Mouse (Mus musculus): ENCODE results near the gene Agpat1. TPM values are rescaled to one million over a fixed set of nuclear protein-coding genes. Genes with fewer than 3 reads are reported as not detected.
A peak's percentile ranks its signal among the peaks of the same experiment; 100 is the strongest.

Agpat1 gene
- polyA plus RNA-seq, 3 experiments from 2014 or later, result 14.5 to 20.8 (median 19.4) TPM

- peak; percentile 62 for ATAC-seq
Observed at GRCm38 (mm10) chr17:34586796-34587422, 17.2 kb upstream of the Agpat1 start.

DNA sequence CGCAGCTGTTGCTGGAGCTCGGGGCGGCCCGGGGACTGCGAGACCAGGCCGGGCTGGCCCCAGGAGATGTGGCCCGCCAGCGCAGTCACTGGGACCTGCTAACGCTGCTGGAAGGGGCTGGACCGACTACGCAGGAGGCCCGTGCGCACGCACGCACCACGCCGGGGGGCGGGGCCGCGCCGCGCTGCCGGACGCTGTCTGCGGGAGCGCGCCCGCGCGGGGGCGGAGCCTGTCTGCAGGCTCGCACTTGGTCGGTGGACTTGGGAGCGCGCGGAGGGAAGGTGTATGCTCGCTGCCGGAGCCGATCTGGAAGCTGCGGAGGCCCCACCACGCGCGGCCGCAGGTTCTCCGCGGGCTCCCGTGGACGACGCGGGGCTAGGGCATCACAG lies 16.6 kb upstream of the Agpat1 start:
- peak; percentile 76 for ATAC-seq

DNA sequence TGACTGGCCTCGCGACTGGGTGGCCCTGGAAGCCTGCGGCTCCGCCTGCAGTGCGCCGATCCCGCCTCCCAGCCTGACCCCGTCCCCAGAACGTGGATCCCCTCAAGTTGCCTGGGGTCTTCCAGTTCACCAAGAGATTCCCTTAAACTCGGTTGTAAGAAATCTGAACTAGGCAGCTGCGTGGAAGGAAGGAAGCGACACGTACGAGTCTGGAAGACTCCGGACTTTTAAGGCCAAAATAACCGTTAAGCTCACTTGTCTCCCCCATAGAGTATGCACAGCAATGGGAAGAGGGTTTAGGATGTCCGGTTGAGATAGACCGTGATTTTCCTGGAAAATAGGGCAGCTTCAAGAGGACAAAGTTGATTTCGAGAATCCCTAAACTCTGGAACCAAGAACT lies 16.2 kb upstream of the Agpat1 start:
- ATAC-seq, result no peak

DNA sequence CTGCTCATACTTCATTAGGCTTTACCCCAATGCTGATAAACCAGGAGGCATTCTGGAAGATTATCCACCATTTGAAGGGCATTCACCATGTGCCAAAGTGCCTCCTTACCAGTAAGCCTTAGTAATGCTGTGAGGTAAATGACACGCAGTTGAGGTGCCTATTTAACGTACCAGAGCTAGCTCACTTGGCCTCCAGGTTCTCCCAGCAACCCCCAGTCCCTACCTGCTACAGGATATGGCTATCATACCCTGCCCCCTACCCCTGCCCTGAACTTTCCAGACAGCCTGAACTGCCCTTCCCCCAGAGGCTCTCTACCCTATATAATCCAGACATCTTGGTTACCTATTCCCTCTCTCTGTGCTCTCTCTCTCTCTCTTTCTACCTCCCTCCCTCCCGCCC lies 15.3 kb upstream of the Agpat1 start:
- ATAC-seq, result no peak

- ATAC-seq, result no peak
Observed at GRCm38 (mm10) chr17:34589206-34589605, 14.9 kb upstream of the Agpat1 start.

DNA sequence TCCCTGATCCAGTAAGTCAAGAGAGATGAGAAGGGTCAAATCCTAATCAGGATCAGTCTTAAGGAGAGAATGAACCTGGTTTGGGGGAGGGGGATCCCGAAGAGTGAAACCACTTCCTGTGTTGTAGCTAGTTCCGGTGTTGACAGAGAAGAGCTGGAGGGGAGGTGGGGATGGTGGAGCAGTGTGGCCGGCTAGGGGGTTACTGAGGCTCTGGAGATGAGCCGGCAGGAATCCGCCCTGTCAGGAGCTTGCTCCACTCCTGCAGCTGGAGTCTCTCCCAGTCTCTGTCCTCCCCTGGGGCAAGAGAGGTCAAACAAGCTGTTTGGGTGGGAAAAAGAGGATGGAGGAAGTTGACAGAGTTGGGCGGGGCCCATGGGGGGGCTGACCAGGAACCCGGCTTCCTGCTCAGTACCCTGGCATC lies 14.4 kb upstream of the Agpat1 start, which contains the start of gene Gpsm3:
TSS of gene Gpsm3 (plus strand) at position 126 of the 421 bp plus-strand sequence.
- ATAC-seq, result peak; percentile 50

DNA sequence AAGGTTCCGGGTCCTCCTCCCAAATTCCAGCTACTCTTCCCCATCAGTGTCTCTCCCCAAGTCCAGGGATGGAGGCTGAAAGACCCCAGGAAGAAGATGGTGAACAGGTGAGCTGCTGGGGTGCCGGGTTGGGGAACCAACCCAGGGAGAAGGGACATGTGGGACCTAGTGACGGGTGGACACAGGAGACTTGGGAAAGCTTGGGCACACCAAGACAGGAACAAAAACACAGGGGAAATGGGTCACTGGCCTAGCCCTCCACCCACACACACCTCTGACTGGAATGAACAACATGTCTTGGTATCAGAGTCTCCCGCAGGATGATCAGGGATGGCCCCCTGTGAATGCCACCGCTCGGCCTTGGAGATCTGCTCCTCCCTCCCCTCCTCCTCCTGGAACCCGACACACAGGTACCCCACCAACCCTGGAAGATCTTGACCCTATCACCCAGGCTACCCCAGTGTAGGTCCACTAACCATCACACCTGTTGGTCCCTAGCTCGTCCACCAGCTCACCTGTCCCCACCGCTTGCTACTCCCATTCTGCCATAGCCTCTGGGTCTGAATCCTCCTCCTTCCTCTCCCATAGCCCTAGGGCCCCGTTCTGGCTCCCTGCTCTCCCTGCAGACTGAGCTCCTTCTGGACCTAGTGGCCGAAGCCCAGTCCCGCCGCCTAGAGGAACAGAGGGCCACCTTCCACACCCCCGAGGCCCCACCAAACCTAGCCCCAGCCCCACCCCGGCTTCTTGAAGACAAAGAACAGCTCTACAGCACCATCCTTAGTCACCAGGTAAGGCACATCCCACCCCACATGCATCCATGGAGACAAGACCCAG lies 13.7 kb upstream of the Agpat1 start:
- ATAC-seq, result no peak

DNA sequence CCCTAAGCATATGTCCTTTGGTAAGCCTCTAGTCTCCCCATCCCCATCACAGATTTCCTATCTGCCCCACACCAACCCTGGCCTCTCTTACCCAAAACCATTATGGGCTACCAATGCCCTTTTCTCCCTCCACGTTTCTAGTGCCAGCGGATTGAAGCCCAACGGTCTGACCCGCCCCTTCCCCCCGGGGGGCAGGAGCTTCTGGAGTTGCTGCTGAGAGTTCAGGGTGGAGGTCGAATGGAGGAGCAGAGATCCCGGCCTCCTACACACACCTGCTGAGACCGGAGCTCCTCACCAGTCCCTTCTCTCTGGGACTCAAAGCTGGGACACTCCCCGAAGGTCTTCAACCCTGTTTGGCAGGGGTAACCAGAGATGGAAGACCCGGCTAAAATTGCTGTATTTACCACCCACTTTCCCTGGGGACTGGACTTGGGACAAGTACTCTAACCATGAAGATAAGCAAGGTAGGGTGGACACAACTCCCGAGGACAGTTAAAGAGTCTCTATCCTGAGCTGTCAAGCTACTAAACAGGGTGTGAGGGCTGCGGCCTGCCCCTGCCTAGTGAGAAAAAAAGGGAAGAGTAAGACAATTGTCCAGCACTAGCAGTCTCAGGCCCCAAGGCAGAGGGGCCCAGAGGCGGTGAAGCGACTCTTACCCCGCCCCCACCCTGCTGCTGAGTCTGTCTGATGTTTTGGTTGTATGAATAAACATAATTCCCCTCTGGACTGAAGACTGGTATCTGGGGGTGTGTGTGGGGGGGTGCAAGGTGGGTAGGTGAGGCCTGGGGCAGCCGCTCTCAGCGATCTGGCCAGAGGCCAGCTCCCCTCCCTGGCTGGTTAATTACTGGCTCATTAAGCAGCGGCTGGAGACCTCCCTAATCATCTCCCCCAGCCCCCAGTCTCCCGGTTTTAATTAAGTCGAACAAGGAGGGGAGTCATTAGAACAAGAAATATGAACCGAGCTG lies 12.8 kb upstream of the Agpat1 start, which contains the start of gene Pbx2:
TSS of gene Pbx2 (plus strand) at position 238 of the 965 bp plus-strand sequence.
- no peak for ATAC-seq

DNA sequence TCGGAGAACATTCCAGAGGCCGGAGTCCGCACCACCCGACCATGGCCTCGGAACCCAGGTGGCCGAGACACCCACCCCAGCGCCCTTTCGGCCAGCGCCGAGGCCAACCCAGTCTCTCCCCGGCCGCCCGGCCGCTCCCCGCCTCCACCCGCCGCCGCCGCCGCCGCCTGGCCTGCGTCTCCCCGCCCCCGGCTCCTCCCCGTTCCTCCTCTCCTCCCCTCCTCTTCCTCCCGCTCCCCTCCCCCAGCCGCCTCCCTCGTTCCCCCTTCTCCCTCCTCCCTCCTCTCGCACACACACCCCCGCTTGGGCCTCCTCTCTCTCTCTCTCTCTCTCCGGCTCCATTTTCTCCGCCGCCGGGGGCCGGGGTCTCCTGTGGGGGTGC lies 12.1 kb upstream of the Agpat1 start:
- peak; percentile 51 for ATAC-seq

GRCm38 (mm10) chr17:34592581-34593549 lies 11.2 kb upstream of the Agpat1 start:
- no peak for ATAC-seq

- ATAC-seq, result no peak
Observed at GRCm38 (mm10) chr17:34593752-34594525, 10.1 kb upstream of the Agpat1 start.

- ATAC-seq, result no peak
Observed at GRCm38 (mm10) chr17:34596098-34596497, 8.0 kb upstream of the Agpat1 start.

DNA sequence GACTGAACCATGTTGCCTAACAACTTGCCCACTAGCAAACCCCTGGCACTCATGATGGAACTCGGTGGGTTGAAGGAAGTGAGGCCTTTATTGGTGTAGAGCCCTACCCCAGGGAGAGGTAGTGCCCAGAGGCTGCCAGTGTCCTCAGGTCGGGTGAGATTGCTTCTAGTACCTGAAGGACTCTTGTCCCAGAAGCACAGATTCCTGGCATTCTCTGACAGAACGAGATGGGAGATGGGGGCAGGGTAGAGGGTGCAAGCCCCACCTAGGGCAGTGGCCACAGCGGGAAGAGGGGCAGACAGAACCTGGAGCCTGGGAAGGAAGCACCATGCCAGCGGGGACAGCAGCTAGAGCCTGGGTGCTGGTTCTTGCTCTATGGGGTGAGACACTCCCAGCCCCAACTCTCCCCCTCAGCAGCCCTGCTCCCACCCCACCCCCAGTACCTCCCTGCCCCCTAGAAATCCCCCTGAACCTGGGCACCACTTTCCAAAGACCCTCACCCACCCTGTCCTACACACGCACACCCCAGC lies 6.4 kb upstream of the Agpat1 start, which contains the start of gene Ager:
TSS of gene Ager (plus strand) at position 297 of the 530 bp plus-strand sequence.
- ATAC-seq, result no peak

GRCm38 (mm10) chr17:34599891-34600290 lies 4.2 kb upstream of the Agpat1 start:
- no peak for ATAC-seq

GRCm38 (mm10) chr17:34601796-34602195 lies 2.3 kb upstream of the Agpat1 start:
- no peak for ATAC-seq

DNA sequence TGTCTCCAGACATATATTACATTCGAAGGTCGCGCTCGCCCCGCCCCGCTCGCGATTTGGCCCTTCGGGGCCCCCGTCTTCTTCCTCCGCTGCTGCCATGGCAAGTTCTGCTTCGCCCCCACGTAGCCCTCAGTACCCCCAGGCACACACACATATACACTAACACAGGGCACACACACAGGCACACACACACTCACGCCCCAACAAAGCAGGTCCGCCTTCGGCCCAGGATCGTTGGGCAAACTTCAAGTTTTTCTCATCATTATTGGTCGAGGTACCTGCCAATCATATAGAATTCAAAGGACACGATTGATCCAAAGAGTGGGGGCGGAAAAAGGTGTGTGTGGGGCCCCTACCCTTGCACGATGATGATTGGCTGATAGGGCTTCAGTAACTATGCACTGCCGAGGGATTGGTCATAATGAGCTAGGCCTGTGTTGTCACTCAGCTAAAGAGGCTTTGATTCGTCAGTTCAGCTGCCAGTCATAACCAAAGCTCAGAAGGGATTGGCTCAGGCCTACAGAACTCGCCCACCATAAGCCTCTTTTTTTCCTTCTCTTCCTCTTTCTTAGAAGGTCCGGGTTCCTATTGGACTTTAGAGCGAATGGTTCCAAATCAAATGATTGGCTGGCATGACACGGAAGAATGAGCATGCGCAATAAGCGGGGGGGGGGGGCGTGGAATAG lies 544 bp upstream of the Agpat1 start, which contains the start of gene Rnf5:
TSS of gene Rnf5 (minus strand) at position 316 of the 686 bp plus-strand sequence.
- ATAC-seq, result peak; percentile 82

DNA sequence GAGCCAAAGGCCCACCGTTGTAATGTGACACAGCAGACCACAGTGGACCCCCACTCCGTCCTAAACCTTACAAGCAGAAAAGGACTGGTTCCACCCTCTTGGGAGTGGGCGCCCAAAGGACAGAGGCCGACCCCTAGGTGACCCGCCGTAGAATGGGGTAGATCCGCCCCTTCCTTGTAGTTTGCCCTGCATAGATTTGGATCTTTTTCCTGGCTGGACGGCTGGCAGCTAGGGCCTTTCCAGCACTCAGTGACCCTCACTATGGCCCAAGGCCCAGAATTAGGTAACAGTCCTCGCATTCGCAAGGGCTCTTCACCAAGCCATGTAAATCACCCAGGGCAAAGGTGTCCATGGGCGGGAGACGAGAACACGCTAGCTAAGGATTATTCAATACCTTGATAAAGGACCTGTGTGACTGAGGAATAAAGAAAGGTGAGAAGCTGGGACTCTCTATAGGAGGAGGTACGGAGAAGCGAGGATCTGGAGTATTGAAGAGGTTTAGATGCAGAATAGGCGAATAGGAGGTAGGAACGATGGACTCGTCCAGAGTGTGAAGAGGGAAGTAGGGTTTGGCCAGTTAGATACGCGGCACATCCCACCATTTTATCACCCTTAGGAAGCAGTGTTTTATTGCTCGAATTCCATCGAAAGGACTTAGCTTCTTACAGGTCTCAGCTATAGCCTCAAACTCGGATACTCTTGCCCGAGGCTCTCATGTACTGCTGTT lies 612 bp downstream of the Agpat1 start:
- no peak for ATAC-seq

- ATAC-seq, result peak; percentile 23
Observed at GRCm38 (mm10) chr17:34605609-34606008, 1.5 kb downstream of the Agpat1 start.

Measured in inflammation-experienced regulatory T-cells, adult 6 months (primary cell).